Mouse (Mus musculus) neural tube, embryonic 11.5 days (tissue): ENCODE results near the gene Pnmt. TPM values are rescaled to one million over a fixed set of nuclear protein-coding genes. Genes with fewer than 3 reads are reported as not detected.

Source experiments
- ATAC-seq: fragments of 200-750 bp; cut with Nextera tagmentation; 2 replicates; pipeline ENCODE4 v1.8.0; 2017; ENCODE audit warnings: moderate number of reproducible peaks, mild to moderate bottlenecking, moderate TSS enrichment, moderate library complexity; ENCODE audit not compliant: insufficient read depth, low FRiP score, low TSS enrichment
- DNase-seq: peaks from one replicate; pipeline ENCODE4 v3.0.0-alpha.2; 2015; ENCODE audit warnings: low spot score
- H3K27ac ChIP-seq: fragments of 300-500 bp; sonication (generic); 2 replicates; pipeline ENCODE4 v1.5.1; 2014; ENCODE audit warnings: low read depth, mild to moderate bottlenecking, low read length
- H3K27me3 ChIP-seq: fragments of 300-500 bp; sonication (generic); 2 replicates; pipeline ENCODE4 v1.6.1; 2014; ENCODE audit warnings: mild to moderate bottlenecking, low read length, mixed read lengths; ENCODE audit not compliant: control insufficient read depth, insufficient read depth
- H3K36me3 ChIP-seq: fragments of 300-500 bp; sonication (generic); 2 replicates; pipeline ENCODE4 v1.6.1; 2014; ENCODE audit warnings: mild to moderate bottlenecking, low read length, moderate library complexity, mixed read lengths; ENCODE audit not compliant: control insufficient read depth, insufficient read depth
- H3K4me1 ChIP-seq: fragments of 300-500 bp; sonication (generic); 2 replicates; pipeline ENCODE4 v1.6.1; 2014; ENCODE audit warnings: low read length, mixed read lengths; ENCODE audit not compliant: control insufficient read depth, insufficient read depth
- H3K4me2 ChIP-seq: fragments of 300-500 bp; sonication (generic); 2 replicates; pipeline ENCODE4 v1.6.1; 2014; ENCODE audit warnings: low read depth, mild to moderate bottlenecking, moderate library complexity
- H3K4me3 ChIP-seq: fragments of 300-500 bp; sonication (generic); 2 replicates; pipeline ENCODE4 v1.5.1; 2014; ENCODE audit warnings: low read depth, low read length
- H3K9ac ChIP-seq: fragments of 300-500 bp; sonication (generic); 2 replicates; pipeline ENCODE4 v1.6.1; 2014; ENCODE audit warnings: mild to moderate bottlenecking, low read length
- H3K9me3 ChIP-seq: fragments of 300-500 bp; sonication (generic); 2 replicates; pipeline ENCODE4 v1.6.1; 2016; ENCODE audit warnings: low read length; ENCODE audit not compliant: control insufficient read depth
- WGBS: fragments of 180-500 bp; shearing (Covaris S2); extraction: QIAGEN DNeasy Blood & Tissue Kit; methylation state at CpG from one replicate; pipeline ENCODE4 v1.1.7; 2014; 5-methylcytosine and 5-hydroxymethylcytosine counted together
- polyA plus RNA-seq: library from polyadenylated mRNA; unstranded; fragments of >200 nt; fragmentation: Nextera tagmentation; extraction: Ambion mirVana; gene quantifications from 2 replicates; pipeline ENCODE4 v1.2.1, GENCODE M21; 2014

The Pnmt gene
- polyA plus RNA-seq = 0.40 and 0.91 TPM in 2 replicates

- no peak within 1 kb of the TSS for H3K4me2 ChIP-seq
- H3K9ac ChIP-seq = no peak within 1 kb of the TSS
- H3K36me3 ChIP-seq = no peaks in the 10 kb centered on the region
- H3K27me3 ChIP-seq = peaks cover 27% of the 10 kb centered on the region
- WGBS = 51% methylated on average over 23 of the region's 25 CpGs
- H3K9me3 ChIP-seq = no peaks in the 10 kb centered on the region
- DNase-seq (no peak), ATAC-seq (no peak)
- H3K4me1 ChIP-seq = no peaks in the 10 kb centered on the region
- H3K27ac ChIP-seq = no peak within 1 kb of the TSS
- no peak within 1 kb of the TSS for H3K4me3 ChIP-seq
These were observed at the start of gene Pnmt for GRCm38 (mm10) chr11:98385638-98386585. TSS of gene Pnmt (plus strand) at chr11:98386450.

- no peaks in the 10 kb centered on the region for H3K36me3 ChIP-seq
- DNase-seq (no peak), ATAC-seq (no peak)
- WGBS = under 1% methylated on average over 52 of the region's 57 CpGs
- H3K9me3 ChIP-seq = no peaks in the 10 kb centered on the region
- H3K27ac ChIP-seq = no peak overlapping the region
- H3K4me1 ChIP-seq = peaks cover 13% of the 10 kb centered on the region
- H3K27me3 ChIP-seq = peaks cover 92% of the 10 kb centered on the region
- peak overlapping the region; percentile 44 for H3K4me3 ChIP-seq
- peak overlapping the region; percentile 73 for H3K4me2 ChIP-seq
- H3K9ac ChIP-seq = peak overlapping the region; percentile 29; the same call in 1 of the 2 replicates
These were observed 47.7 kb upstream of the Pnmt start for GRCm38 (mm10) chr11:98338507-98338961.

GRCm38 (mm10) chr11:98339071-98339501, 47.2 kb upstream of the Pnmt start:
- Histone ChIP-seq H3K27me3 (peaks cover 89% of the 10 kb centered on the region), H3K27ac (no peak overlapping the region), H3K4me1 (peaks cover 13% of the 10 kb centered on the region), H3K9me3 (no peaks in the 10 kb centered on the region), H3K4me2 (peak overlapping the region; percentile 73), H3K36me3 (no peaks in the 10 kb centered on the region), H3K4me3 (peak overlapping the region; percentile 44), H3K9ac (peak overlapping the region; percentile 29; the same call in 1 of the 2 replicates)
- DNase-seq (no peak), ATAC-seq (no peak)
- WGBS = 0% methylated on average over 18 of the region's 19 CpGs

DNA sequence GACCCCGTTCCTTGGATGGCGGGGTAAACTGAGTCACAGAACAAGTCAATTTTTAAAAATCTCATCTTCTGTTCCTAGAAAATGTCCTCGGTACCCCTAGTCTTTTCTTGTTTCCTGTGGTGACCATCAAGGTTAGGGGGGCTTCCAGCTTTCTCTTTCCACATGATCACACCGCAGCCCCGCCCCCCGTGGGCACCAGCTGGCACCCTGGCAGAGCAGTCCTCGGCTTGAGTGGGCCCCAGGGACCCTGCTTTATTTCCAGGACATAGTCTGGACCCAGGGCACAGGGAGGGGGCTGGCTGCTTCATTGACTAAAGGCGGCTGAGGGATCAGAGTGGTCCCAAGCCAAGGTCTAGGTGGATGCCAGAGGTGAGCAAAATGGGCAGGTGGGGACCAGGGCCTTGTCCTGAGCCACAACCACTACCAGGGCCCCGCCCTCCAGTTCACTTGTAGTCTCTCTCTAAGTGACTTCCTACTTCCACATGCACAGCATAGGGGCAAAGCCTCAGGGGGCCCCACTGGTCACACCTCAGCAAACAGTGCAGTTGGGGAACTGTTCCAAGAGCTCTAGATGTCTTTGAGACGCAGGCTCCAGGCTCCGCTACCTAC, 46.5 kb upstream of the Pnmt start:
- ATAC-seq (no peak), DNase-seq (no peak)
- no peaks in the 10 kb centered on the region for H3K9me3 ChIP-seq
- WGBS = 8% methylated on average over 11 of the region's 11 CpGs
- H3K4me3 ChIP-seq = no peak overlapping the region; the same call in 1 of the 2 replicates
- peaks cover 13% of the 10 kb centered on the region for H3K4me1 ChIP-seq
- H3K27ac ChIP-seq = no peak overlapping the region
- peaks cover 86% of the 10 kb centered on the region for H3K27me3 ChIP-seq
- no peak overlapping the region for H3K9ac ChIP-seq
- H3K4me2 ChIP-seq = no peak overlapping the region
- no peaks in the 10 kb centered on the region for H3K36me3 ChIP-seq

GRCm38 (mm10) chr11:98340597-98340996, 45.7 kb upstream of the Pnmt start:
- Histone ChIP-seq H3K27ac (no peak overlapping the region), H3K4me1 (peaks cover 13% of the 10 kb centered on the region), H3K4me3 (no peak overlapping the region), H3K4me2 (no peak overlapping the region), H3K9ac (no peak overlapping the region), H3K9me3 (no peaks in the 10 kb centered on the region), H3K27me3 (peaks cover 85% of the 10 kb centered on the region), H3K36me3 (no peaks in the 10 kb centered on the region)
- no peak for ATAC-seq
- 3% methylated on average over 4 of the region's 4 CpGs for WGBS
- DNase-seq = no peak

DNA sequence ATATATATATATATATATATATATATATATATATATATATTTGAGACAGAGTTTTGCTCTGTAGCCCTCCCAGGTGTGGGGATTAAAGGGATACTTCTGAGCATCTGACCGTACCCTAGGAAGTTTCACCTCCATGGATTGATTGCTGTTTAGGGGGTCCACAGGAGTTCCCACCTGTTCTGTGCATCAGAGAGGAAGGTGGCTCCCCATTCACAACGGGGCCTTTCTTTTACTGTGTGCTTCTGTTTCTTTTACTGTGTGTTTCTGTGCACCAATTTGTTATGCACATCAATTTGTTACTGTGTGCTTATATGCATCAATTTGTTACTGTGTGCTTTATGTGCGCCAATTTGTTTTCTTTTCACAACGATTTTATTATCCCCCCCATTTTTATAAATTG, 45.1 kb upstream of the Pnmt start:
- 51% methylated on average over 4 of the region's 4 CpGs for WGBS
- peaks cover 85% of the 10 kb centered on the region for H3K27me3 ChIP-seq
- H3K4me3 ChIP-seq = no peak overlapping the region
- no peak overlapping the region for H3K9ac ChIP-seq
- no peak overlapping the region for H3K4me2 ChIP-seq
- no peaks in the 10 kb centered on the region for H3K36me3 ChIP-seq
- H3K4me1 ChIP-seq = peaks cover 13% of the 10 kb centered on the region
- H3K27ac ChIP-seq = no peak overlapping the region
- DNase-seq (no peak), ATAC-seq (no peak)
- H3K9me3 ChIP-seq = no peaks in the 10 kb centered on the region

DNA sequence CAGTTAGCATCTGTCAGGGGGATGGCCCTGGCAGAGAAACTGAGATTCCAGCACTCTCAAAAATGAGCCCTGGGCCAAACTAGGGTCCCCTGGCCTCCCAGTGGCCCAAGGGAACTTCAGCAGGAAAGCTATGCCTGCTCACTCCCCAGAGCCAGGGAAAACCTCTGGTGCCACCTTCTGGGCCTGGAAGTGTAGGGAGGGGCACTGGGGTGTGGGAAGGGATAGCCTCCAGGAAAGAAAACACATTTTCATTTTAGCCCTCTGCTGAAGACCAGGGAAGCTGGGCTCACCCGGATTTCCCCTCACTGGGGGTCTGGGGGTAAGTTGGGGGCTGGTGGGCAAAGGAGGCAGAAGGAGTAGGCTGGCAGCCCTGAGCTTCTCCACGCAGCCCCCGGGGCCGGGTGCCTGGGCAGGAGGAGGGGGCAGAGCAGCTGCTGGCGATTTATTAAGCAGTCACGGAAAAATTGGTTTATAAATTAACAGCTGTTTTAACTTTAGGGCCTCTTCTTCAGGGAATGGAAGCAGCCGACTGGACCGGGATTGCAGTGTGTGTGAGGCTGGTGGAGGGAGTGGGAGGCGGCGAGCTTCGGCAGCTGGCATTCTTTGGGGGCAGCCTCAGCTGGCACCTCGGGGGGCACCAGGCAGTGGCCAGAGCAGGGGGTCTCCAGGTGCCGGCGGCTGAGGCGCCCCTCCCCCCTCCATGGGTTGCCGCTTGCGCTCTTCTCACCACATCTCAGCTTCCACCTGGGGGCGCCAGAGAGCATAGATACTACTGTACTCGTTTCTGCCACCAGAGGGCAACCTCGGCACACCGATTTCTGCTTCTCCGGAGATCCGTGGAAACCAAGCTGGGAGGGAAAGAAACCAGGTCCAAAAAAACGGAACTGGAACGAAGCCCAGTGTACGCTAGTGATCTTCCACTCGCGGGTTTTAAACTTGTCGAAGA, 44.0 kb upstream of the Pnmt start:
- peaks cover 85% of the 10 kb centered on the region for H3K27me3 ChIP-seq
- H3K9ac ChIP-seq = no peak overlapping the region
- peak; percentile 91 for DNase-seq
- H3K9me3 ChIP-seq = no peaks in the 10 kb centered on the region
- ATAC-seq = peak; percentile 22; the same call in 1 of the 2 replicates
- H3K4me3 ChIP-seq = 0 out of 2 replicates have a peak overlapping the region, but pooled peaks have one; percentile 8
- H3K27ac ChIP-seq = no peak overlapping the region
- no peaks in the 10 kb centered on the region for H3K36me3 ChIP-seq
- peaks cover 13% of the 10 kb centered on the region for H3K4me1 ChIP-seq
- 2% methylated on average over 28 of the region's 29 CpGs for WGBS
- H3K4me2 ChIP-seq = peak overlapping the region; percentile 35

GRCm38 (mm10) chr11:98345253-98345652, 41.0 kb upstream of the Pnmt start:
- no peak for ATAC-seq
- H3K4me1 ChIP-seq = peaks cover 6% of the 10 kb centered on the region; the same call in 1 of the 2 replicates
- peaks cover 84% of the 10 kb centered on the region for H3K27me3 ChIP-seq
- WGBS = 2% methylated on average over 14 of the region's 14 CpGs
- no peak overlapping the region for H3K4me3 ChIP-seq
- H3K9me3 ChIP-seq = no peaks in the 10 kb centered on the region
- H3K36me3 ChIP-seq = no peaks in the 10 kb centered on the region
- no peak overlapping the region for H3K9ac ChIP-seq
- no peak overlapping the region for H3K27ac ChIP-seq
- peak; percentile 84 for DNase-seq
- H3K4me2 ChIP-seq = no peak overlapping the region
